Mouse (Mus musculus) gastrocnemius, postnatal 14 days (tissue): ENCODE data around the gene Crtac1. TPM values are rescaled to one million over a fixed set of nuclear protein-coding genes. Genes with fewer than 3 reads are reported as not detected.

Experiments
- DNase-seq: peaks from one replicate; pipeline ENCODE4 v3.0.0; 2021; ENCODE audit warnings: mixed read lengths
- intact Hi-C: fragments of 180-260 bp; cut with DNase I; formaldehyde crosslinking; loops from one replicate; pipeline ENCODE4 v1.15.1; 2025; ENCODE audit warnings: low total_unique reads
- total RNA-seq, 2 experiments: library from RNA; stranded (reverse); gene quantifications; 2 replicates each; pipeline ENCODE4 v1.2.3; 2021

The Crtac1 gene
- total RNA-seq, 2 experiments from 2014 or later = 0.45 to 0.58 TPM

- DNase-seq = no peak
- intact Hi-C loops = no loop called here
Observed at GRCm38 (mm10) chr19:42356854-42357253, 74.7 kb downstream of the Crtac1 start.

- intact Hi-C loops = no loop called here
Observed at GRCm38 (mm10) chr19:42355476-42355875, 76.1 kb downstream of the Crtac1 start.

DNA sequence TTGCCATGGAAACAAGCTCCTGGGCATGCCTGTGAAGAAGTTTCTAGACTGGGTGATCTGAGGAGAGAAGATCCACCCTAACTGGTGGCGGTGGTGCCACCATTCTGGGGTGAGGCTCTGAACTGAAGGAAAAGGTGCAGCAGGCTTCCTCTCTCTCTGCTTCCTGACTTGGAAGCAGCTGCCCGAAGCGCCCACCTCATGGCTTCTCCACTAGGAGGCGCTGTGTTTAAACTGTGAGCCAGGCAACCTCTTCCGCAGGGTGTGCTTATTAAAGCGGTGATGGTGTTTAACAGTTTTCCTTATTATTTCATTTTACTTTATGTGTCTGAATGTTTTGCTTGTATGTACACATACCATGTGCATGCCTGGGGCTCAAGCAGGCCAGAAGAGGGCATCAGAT, 90.4 kb downstream of the Crtac1 start:
- intact Hi-C loops = no loop called here
- DNase-seq = no peak

More at GRCm38 (mm10) chr19:42355476-42355875, 76.1 kb downstream of the Crtac1 start:
- no peak for DNase-seq

GRCm38 (mm10) chr19:42332081-42332736, 99.4 kb downstream of the Crtac1 start:
- DNase-seq = no peak
- intact Hi-C loops = loop anchor here (10.0 kb wide), 1 partner anchor 323 kb away; no protein-coding TSS in a partner anchor

- intact Hi-C loops = loop anchor here (10.0 kb wide), 1 partner anchor 323 kb away; no protein-coding TSS in a partner anchor
Observed at GRCm38 (mm10) chr19:42331446-42331845, 100.1 kb downstream of the Crtac1 start.

DNA sequence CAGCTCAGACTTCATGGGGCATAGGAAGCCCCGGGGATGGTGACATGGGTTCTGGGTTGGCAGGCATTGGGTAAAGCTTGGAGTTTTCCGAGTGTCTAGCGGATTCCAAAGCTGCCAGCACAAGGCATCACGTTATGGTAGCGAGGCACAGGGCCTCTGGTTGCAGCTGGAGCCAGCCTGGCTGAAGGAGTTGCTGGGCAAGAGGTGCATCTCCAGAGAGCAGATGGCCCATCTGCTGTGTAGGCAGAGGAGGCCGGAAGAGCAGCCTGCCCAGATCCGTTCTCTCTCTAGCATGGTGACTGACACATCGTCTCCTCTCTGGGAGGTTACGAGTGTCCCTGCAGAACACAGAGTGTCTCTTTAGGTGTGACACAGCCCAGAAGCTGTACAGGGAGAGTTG, 103.4 kb downstream of the Crtac1 start:
- intact Hi-C loops = no loop called here
- DNase-seq = no peak

More at GRCm38 (mm10) chr19:42331446-42331845, 100.1 kb downstream of the Crtac1 start:
- no peak for DNase-seq

DNA sequence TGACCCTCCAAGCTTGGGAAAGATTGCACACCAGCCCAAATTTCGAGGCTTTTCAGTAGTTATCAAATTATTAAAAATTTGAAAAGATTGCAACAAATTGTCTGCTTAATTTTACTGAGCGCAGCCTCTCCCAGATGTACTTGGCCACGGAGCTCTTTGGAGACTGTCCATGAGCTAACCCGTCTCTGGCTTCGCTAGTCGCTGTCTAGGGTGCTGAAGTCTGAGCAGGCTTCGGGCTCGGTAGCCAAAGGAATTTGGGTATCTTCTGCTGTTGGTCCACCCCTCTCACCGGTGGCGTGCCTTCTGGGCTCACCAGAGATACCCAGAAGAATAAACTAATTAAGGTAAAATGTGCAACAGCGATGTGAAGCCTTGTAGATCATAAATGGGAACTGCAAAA, 105.7 kb downstream of the Crtac1 start:
- DNase-seq = peak; percentile 78
- intact Hi-C loops = no loop called here

DNA sequence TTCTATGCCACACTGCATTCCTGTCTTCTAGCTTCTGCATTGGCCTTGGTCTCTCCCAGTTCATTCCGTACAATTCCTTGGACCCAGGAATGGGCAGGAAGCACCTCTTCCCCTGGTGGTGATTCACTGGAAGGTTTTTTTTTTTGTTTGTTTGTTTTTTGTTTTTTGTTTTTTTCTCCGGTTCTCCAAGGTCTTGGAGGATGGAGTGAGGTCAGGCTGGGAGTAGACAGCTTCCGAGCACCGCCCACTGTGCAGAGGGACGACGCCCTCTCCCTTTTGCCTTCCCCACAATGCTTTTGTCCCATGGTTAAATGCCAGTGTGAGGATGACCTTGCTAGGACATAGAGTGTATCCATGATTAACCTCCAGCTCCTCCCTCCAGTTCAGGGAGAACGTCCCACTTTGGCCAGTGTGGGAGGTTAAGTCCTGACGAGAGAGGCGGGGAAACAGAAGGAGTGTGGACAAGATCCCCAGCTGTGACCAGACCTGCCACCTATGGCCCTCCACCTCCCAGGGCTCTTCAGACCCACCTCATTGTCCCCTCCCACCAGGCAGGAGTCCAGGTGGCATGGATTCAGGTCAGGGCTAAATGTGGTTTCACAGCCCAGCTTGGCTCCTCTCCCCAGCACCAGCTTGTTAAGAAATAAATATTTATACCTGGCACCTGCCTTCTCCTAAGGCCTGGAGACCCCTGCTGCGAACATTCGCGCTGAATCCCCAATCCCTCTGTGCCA, 109.1 kb downstream of the Crtac1 start:
- intact Hi-C loops = no loop called here
- DNase-seq = no peak

- DNase-seq = no peak
- intact Hi-C loops = no loop called here
Observed at GRCm38 (mm10) chr19:42321936-42322335, 109.6 kb downstream of the Crtac1 start.

DNA sequence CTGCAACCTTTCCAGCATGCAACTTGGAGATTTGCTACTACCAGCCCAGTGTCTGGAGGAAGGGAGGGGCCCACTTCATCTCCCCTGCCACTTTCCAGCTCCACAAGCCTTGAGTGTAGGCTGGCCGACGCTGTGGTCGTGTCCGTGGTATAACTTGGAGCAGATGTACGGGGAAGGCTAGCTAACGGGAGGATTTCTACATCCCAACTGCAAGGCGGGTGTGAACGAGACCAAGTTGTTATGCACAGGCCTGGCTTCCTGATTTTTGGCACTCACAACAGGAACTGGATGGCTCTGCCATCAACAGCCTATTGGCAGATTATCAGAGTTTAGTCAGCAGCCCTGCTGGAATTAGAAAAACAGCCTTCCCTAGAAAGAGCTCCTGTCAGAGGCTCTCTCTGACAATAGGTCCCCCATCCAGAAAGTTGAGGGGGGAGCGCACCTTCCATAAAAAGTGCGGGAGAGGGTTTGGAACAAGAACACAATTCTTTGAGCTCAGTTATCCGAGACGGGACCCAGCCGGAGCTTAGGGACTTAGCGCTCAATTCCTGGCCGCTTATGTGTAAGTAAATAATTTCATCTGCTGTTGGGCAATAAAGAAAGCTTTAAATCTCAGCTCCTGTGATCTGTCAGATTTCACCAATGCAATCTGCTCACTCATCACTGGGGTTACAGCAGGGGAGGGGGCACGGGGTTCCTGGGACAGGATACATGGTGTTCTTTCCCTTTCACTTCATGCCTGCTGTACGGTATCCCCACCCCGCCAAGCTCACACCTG, 113.7 kb downstream of the Crtac1 start:
- no peak for DNase-seq
- intact Hi-C loops = no loop called here

DNA sequence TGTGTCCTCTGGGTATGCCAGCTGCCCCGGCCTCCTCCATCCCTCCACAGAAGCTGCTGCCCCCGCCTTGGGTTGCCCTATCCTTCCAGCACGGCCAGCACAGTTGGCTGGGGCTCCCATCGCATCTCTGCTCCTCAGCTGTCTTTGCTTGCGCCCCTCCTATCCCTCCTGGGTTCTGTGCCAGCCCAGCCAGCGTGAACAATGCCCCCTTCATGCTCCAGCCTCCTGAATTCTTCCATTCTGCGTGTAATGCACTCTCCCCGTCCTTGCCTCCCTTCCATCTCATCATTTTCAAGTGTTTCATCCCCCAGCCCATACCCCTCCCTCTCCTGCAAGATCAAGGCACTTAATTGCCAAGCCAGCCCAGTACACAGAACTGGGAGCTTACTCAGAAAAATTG, 114.6 kb downstream of the Crtac1 start:
- intact Hi-C loops = no loop called here
- DNase-seq = peak; percentile 35

GRCm38 (mm10) chr19:42316525-42316924, 115.1 kb downstream of the Crtac1 start:
- intact Hi-C loops = no loop called here
- DNase-seq = peak; percentile 54

GRCm38 (mm10) chr19:42315914-42316313, 115.7 kb downstream of the Crtac1 start:
- intact Hi-C loops = no loop called here
- DNase-seq = peak; percentile 54

- intact Hi-C loops = no loop called here
- no peak for DNase-seq
Observed at GRCm38 (mm10) chr19:42315070-42315679, 116.4 kb downstream of the Crtac1 start.

DNA sequence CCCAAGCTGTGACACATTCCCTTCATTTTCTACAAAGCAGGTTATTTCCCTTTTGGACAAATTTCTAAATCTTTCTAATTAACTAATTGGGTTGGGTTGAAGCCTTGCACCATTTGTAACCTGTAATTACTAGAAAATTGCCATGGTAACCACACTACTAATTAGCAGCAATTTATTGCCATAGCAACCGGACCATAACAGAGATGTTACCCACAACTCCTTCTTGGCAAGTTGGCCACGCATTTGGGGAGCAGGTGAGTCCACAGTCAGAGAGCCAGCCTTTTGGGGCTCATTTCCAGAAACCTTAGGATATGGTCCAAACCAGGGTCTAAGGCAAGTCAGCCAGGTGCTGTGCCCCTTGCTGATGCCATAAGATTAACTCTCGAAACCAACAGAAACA, 119.4 kb downstream of the Crtac1 start:
- DNase-seq = no peak
- intact Hi-C loops = no loop called here

GRCm38 (mm10) chr19:42311332-42311731, 120.3 kb downstream of the Crtac1 start:
- intact Hi-C loops = no loop called here

GRCm38 (mm10) chr19:42308931-42309330, 122.7 kb downstream of the Crtac1 start:
- intact Hi-C loops = no loop called here
- no peak for DNase-seq

More at GRCm38 (mm10) chr19:42311332-42311731, 120.3 kb downstream of the Crtac1 start:
- no peak for DNase-seq

- DNase-seq = no peak
- intact Hi-C loops = no loop called here
Observed at GRCm38 (mm10) chr19:42307019-42307418, 124.6 kb downstream of the Crtac1 start.

GRCm38 (mm10) chr19:42306202-42306601, 125.4 kb downstream of the Crtac1 start:
- DNase-seq = no peak
- intact Hi-C loops = no loop called here

DNA sequence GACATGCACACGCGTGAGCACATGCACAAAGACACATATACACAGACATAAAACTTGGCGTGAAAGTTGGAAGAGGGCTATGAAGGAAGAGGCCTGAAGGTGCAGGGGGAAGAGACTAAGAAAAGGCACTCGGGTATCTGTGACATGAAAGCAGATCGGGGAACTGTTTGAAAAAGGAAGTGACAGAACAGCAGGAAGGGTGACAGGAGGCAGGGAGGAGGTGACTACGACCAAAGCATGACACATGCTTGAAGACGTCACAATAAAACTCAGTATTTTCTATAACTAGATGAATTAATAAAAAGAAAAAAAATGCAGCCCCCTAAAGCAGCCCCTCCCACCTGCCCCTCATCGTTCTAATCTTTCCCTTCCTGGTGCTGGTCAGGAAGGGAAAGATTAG, 125.8 kb downstream of the Crtac1 start:
- no peak for DNase-seq
- intact Hi-C loops = no loop called here
